Mouse (Mus musculus) kidney, adult 11 months (tissue): ENCODE results near the gene Mki67.

Source experiments
- DNase-seq: peaks from one replicate; pipeline ENCODE4 v3.0.0; 2022

The Mki67 gene

GRCm38 (mm10) chr7:135664211-135664610 lies 52.0 kb downstream of the Mki67 start:
- DNase-seq = no peak

GRCm38 (mm10) chr7:135660314-135660713 lies 55.8 kb downstream of the Mki67 start:
- DNase-seq = no peak

GRCm38 (mm10) chr7:135659314-135659935 lies 56.7 kb downstream of the Mki67 start:
- DNase-seq = no peak

GRCm38 (mm10) chr7:135658150-135658549 lies 58.0 kb downstream of the Mki67 start:
- DNase-seq = no peak

GRCm38 (mm10) chr7:135655113-135655512 lies 61.0 kb downstream of the Mki67 start:
- DNase-seq = no peak

- no peak for DNase-seq
These were observed 61.9 kb downstream of the Mki67 start for GRCm38 (mm10) chr7:135654288-135654687.

GRCm38 (mm10) chr7:135653601-135654000 lies 62.6 kb downstream of the Mki67 start:
- no peak for DNase-seq

GRCm38 (mm10) chr7:135652781-135653180 lies 63.4 kb downstream of the Mki67 start:
- no peak for DNase-seq

GRCm38 (mm10) chr7:135651831-135652511 lies 64.2 kb downstream of the Mki67 start:
- DNase-seq = no peak

GRCm38 (mm10) chr7:135650061-135650460 lies 66.1 kb downstream of the Mki67 start:
- DNase-seq = no peak

- DNase-seq = no peak
These were observed 66.9 kb downstream of the Mki67 start for GRCm38 (mm10) chr7:135649306-135649705.

- DNase-seq = no peak
These were observed 67.3 kb downstream of the Mki67 start for GRCm38 (mm10) chr7:135648821-135649220.

- no peak for DNase-seq
These were observed 69.2 kb downstream of the Mki67 start for GRCm38 (mm10) chr7:135646976-135647375.

GRCm38 (mm10) chr7:135644452-135644851 lies 71.7 kb downstream of the Mki67 start:
- no peak for DNase-seq

- DNase-seq = no peak
These were observed 74.3 kb downstream of the Mki67 start for GRCm38 (mm10) chr7:135641698-135642507.
